Mouse (Mus musculus) 3T3-L1 (cell line): ENCODE results near the gene L2hgdh.

Experiments
- DNase-seq: peaks from one replicate; pipeline ENCODE4 v3.0.0-alpha.2; 2015; ENCODE audit warnings: low read depth, low spot score

L2hgdh gene

GRCm38 (mm10) chr12:69730306-69730705 is 5.6 kb upstream of the L2hgdh start:
- no peak for DNase-seq

DNA sequence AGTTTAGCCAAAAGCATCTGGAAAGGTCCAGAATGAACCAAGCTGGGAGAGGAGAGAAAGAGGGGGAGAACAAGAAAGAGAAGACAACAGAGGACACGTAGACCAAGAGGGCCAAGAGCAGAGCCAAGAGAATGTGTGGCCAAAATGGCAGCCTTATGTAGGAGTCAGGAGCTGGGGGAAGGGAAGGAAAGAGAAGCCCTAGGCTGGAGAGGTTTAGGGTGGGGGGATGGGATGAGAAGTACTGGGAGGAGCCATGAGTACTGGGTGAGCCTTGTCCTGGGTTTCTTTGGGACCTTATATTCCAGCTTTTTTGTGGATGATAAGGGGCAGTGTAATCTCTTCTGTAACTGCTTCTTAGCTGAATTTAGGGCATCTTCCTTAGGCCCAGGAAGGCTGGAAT is 4.6 kb upstream of the L2hgdh start:
- no peak for DNase-seq

DNA sequence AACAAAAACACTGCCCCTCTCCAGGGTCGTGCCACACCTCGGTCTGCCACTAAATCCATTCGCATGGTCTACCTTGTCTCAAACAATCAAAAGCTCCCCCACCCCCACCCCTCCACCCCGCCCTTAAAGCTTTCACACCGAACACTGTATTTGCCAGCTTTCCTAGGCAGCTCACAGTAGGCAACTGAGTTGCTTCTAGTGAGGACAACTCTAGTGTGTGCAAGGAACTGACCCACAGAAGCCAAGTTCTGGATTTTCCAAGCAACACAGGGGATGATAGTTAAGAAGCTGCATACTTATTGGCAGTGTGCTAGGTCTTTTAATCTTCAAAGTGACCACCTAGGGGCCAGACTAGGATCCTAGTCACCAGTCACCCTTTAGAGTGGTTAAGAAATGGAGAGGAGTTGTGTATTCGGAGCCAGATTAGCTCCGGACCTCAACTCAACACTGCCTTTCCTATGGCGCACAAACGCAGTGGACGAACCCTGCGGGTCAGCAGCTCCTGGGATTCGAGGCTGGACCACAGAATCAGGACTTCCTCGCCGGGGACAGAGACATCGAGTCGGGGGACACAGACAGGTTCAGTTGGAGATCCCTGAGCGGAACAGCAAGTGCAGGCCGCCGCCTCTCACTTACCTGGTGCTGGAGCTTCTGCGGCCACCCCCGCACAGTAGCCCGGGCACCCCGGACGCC is 509 bp downstream of the L2hgdh start:
- DNase-seq = peak; percentile 48

DNA sequence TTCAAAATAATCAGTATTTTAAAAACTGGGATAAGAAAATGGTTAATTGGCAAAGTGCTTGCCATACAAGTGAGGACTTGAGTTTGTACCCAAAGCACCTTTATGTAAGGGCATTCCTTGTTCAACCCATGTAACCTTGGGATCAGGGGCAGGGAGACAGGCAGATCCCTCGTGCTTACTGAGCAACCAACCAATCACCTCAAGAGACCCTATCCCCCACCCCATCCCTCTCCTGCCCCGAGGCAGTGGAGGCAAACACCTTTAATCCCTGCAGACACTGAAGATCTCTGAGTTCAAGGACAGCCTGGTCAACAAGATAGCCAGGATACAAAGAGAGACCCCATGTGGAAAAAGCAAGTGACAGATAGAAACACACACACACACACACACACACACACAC is 1.3 kb downstream of the L2hgdh start:
- no peak for DNase-seq

- DNase-seq = no peak
Observed at GRCm38 (mm10) chr12:69722857-69723256, 1.8 kb downstream of the L2hgdh start.

- DNase-seq = no peak
Observed at GRCm38 (mm10) chr12:69713628-69714027, 11.0 kb downstream of the L2hgdh start.

DNA sequence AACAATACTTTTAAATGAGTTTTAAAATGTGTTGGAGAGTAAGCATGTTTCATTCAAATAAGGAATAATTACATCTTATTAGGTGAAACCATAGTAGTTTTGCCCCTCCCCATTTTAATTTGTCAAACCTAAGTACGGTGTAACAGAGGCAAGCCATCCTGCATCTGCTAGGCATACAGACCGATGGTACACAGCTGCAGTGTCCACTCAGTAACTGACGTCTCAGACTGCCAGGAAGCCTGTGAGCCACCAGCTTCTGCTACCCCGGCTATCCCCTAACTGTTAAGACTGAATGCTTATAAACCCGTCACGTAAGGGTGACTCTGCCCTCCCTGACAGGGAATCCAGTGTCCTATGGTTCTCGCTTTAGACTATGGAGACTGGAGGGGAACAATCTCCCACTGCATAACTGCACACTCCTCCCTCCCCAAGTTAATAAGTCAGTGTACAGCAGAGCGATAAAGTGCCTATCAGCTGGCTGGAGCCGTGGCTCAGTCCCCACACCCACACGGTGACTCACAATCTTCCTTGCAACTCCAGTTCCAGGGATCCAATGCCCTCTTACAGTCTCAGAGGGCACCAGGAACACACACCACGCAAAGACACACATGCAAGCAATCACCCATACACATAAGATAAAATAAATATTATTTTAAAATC is 19.7 kb downstream of the L2hgdh start:
- DNase-seq = peak; percentile 29

DNA sequence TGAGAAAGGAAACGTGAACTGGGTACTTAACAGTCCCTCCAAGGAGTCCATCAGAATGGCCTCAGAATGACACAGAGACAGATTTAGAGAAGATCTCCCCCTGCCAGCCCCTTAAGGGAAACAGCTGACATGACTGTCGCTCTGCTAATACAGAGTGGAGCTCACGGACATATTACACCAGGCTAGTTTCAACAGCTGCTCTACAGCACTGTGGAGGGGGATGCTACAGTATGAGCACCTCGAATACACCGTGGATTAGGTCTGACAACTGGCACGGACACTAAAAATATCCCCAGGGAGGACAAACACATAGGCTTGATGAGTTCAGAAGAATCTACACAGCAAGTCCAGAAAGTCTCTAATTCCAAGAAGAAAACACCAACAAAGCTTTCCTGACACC is 26.3 kb downstream of the L2hgdh start:
- no peak for DNase-seq

GRCm38 (mm10) chr12:69696746-69697145 is 27.9 kb downstream of the L2hgdh start:
- peak; percentile 78 for DNase-seq

- no peak for DNase-seq
Observed at GRCm38 (mm10) chr12:69693471-69693870, 31.2 kb downstream of the L2hgdh start.

GRCm38 (mm10) chr12:69690714-69691113 is 34.0 kb downstream of the L2hgdh start:
- no peak for DNase-seq

- DNase-seq = peak; percentile 16
Observed at GRCm38 (mm10) chr12:69689094-69689493, 35.6 kb downstream of the L2hgdh start.

- DNase-seq = peak; percentile 47
Observed at GRCm38 (mm10) chr12:69688368-69688767, 36.3 kb downstream of the L2hgdh start.

GRCm38 (mm10) chr12:69683537-69683936 is 41.1 kb downstream of the L2hgdh start:
- peak; percentile 92 for DNase-seq

DNA sequence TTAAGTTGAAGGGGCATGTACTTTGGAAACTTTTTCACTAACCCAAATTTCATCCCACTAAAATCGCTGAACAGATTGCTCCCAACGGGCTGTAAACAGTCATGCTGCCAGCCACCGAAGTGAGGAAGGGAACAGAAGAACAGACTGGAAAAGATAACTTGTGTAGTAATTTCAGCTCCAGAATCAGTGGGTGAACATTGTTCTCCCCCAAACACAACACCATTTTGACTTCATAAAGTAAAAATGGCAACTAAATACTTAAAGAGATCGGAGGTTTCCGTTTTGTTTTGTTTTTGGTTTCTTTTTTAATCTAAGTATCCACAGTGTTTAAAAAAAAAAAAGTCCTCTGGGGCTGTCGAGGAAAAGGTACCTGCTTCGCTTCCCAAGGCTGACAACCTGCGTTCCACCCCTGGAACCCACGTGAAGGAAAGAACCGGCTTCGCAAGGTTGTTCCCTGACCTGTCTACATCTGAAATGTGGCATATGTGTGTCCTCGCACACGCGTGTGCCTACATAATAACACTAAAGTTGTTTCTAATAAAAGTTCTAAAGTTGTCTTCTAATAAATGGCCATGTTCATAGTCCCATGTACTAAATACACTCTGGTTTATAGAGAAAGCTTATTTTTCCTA is 41.8 kb downstream of the L2hgdh start:
- DNase-seq = peak; percentile 47

GRCm38 (mm10) chr12:69682065-69682787 is 42.4 kb downstream of the L2hgdh start:
- peak; percentile 77 for DNase-seq

DNA sequence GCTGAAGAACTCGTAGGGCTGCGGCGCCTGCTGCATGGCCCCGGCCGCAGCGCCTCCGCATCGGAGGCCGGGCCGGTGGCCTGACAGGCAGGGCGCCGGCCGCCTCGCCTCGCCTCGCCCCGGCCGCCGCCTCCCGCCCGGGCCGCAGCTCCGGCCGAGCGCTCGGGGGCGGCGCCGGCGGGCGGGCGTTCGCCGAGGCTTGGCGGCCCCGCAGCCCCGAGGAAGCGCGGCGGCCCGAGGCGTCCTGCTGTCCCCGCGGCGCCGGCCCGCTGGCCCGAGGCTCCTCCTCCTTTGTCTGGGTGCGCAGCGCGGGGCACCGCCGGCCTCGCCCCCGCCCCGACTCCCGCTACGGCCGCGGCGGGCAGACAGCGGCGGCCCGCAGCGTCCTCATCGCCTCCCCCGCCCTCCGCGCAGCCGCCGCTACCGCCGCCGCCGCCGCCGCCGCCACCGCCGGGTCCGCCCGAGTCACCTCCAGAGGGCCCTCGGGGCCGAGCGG is 43.1 kb downstream of the L2hgdh start, which contains the start of gene Sos2:
Gene Sos2, minus strand, starts transcription at position 287 of the 496 bp plus-strand sequence.
- peak; percentile 18 for DNase-seq

GRCm38 (mm10) chr12:69680635-69681565 is 43.8 kb downstream of the L2hgdh start:
- peak; percentile 71 for DNase-seq

GRCm38 (mm10) chr12:69676157-69676556 is 48.5 kb downstream of the L2hgdh start:
- no peak for DNase-seq
